Mouse (Mus musculus) cerebellum, adult (tissue): ENCODE data around the gene Pilrb1.

Experiments
- ATAC-seq: cut with Nextera tagmentation; 2 replicates; pipeline ENCODE4 v1.9.2; 2017; ENCODE audit warnings: mild to moderate bottlenecking, moderate library complexity, mixed read lengths; ENCODE audit not compliant: insufficient number of reproducible peaks, low FRiP score, low TSS enrichment

The Pilrb1 gene

DNA sequence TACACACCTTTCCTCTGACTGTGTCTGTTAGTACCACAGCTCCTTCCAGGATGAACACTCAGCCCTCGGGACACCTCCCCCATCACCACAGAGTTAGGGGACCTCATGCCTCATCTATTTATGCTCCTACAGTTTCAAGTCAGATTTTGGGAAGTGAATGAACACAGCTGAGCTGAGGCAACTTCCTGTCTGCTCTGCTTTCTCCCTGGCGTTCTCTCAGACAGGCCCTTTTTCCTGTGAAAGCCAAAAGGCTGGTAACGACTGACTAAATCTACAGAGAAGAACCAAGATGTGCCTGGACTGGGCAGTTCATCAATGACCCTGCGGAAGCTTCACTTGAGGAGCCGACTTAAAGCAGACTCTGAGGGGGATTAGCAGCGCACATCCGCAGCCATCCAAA lies 27.7 kb downstream of the Pilrb1 start:
- ATAC-seq: no peak

DNA sequence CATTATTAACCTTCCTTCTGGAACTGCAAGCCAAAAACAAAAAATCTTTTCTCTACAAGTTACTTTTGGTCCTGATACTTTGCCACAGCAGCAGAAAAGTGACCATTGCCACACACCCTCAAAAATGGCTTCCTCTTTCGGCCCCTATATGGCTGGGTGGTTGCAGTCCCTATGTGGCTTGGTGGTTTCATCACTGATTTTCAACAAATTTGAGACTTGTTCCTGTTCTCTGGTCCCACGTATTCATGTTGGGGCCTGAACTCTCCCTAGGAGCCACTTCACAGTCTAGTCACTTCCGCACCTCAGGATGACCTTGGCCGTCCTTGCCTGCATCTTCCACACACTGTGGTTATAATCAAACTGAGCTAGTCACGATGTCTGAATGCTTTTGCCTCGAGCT lies 29.2 kb downstream of the Pilrb1 start:
- ATAC-seq: no peak

DNA sequence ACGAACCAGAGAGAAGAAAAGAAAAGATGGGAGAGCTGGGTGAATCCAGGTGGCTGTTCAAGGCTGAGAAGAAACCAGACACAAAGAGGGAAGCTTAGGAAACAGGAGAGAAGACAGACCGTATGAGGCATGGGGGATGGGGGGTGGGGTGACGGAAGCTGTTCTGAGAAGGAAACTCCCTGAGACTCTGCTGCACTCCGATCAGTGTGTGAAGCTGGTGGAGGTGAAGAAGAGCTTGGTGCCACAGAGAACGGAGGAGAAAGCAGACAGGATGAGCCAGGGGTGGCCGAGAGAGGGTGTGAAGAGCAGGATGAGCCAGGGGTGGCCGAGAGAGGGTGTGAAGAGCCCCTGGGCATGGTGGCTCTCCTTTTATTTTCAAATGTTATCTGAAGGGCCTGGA lies 31.5 kb downstream of the Pilrb1 start:
- ATAC-seq: no peak

DNA sequence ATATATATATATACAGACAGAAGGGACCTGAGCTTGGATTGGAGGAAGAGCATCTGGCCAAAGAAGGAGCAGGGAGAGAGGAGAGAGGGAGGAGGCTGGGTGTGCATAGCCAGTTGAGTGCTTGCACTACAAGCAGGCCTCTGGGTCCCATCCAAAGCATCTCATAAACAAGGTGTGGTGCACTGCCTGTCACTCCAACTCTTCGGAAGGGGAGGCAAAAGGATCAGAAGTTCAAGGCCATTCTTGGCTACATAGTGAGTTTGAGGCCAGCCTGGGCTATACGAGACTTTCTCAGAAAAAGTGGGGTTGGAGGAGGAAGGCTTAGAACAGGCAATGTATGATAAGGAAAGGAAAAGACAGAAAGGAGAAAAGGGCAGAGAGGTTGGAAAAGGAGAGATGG lies 31.9 kb downstream of the Pilrb1 start:
- no peak for ATAC-seq

DNA sequence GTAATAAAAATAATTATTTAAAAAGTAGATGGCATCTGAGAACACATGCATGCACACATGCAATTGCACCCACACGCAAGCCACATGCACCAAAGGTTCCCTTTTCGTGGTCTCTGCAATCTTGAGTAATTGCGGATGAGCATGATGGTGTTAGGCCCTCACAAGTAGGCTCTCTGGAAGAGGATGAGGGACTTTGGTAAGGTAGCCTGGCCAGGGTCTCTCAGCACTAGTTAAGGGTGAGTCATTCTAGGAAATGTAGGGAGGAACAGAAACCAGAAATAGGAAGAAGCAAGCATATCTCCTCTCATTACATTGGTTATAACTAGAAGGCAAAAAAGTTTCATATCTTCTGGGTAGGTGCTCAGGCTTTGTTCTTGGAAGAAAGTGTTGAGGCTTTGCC lies 32.9 kb downstream of the Pilrb1 start:
- ATAC-seq: no peak

DNA sequence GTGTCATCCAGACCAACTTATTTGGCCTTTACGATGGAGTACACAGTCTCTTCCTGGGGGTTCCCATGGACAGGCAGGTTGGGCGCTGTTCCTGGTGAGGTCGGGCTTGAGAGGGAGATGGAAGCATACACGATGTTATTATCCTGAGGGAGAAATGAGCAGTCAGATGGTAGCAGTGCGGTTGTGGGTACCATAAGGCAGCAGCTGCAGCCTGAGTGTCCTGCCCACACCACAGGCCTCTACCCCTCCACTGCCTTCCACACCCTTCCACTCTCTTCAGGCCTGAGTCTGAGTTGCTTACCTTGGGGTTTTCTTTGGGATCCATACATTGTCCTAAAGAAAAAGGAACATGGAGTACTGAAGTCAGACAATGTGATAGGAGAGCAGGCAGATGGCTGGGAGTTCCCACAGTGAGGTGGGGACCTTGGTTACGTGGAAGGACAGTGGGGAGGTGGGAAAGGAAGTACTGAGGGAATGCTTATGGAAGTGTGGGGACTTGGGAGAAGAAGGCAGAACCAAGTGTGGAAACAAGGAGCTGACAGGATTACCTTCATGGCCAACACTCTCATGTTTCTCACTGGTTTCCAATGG lies 34.4 kb downstream of the Pilrb1 start:
- ATAC-seq: no peak

DNA sequence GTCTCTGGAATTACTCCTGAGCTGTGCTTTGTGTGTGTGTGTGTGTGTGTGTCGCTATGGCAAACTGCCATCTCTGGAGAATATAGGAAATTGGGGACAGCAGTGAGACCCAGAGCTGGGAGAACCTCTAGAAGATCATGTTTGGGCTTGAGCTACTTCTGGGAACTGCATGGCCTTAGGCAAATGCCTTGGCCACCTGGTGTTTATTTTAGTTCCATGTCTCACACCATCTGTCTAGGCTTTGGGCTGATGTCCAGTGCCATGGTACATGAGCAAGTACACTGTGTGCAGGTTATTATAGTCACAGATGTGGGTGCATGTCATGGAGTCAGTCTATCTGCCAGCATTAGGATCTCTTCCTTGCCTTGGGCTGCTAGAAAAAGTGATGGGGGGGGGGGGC lies 35.3 kb downstream of the Pilrb1 start:
- ATAC-seq: no peak

DNA sequence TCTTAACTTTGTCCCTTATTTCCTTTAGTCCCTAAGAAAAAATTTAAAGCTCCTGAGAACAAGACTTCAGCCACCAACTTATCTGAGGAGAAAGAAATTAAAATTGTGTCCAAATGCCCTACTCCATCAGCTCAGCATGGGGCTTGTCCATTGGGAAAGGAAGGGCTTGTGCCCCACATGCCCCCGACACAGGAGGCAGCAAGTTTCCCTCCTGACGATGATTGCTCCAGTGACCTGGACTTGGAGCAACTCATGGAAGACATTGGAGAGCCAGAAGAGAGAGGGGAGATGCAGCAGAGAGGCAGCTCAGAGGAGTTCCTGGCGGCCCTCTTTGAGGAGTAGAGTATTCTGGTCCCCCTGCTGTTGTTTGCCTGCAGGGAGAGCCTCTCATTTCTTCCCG lies 35.8 kb downstream of the Pilrb1 start:
- ATAC-seq: no peak

DNA sequence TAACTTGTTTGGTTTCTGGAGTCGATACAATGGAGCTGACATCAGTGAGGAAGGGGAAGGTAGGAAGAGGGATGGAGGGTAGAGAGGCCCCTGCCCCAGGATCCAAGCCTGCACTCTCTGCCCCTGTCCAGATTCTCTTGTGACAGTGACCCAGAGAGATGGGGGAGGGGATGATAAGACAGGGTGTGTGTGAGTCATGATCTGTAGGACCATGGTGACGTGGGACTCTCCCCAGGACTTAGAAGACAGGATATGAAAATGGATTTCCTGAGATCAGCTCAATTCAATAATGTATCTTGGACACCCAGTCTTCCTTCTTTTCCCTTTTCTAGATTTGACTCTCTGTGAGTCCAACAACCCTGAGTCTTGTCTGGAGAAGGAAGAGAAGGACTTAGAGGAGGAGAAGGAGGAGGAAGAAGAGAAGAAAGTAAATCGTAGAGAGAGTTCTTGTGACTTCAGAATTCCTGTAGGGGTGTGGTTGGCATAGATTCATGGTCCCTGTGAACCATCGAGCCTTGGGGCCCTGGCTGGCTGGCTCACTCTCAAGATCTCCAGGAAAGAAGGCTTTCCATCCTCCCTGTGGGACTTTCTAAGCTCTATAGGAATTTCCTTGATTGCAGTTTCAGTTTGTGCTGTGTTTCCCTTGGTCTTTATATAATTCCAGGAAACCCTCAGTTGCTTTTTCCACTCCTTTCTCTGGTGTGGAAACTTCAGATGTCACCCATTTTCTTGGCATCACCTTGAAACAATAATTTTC lies 40.3 kb downstream of the Pilrb1 start:
- no peak for ATAC-seq

DNA sequence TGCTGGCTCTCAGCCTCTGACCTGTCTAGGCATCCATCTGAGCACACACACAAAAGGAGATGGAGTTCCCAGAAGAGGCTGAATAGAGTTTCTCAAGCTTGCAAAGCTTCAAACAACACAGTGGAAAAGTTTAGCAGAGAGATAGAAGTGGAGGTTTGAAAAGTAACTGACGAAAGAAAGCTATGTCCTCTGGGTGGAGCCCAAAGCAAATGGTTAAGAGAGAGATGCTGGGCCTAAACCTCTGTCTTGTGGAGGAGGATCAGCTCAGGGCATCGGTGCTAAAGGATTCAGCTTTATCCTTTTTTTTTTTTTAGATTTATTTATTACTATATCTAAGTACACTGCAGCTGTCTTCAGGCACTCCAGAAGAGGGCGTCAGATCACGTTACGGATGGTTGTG lies 49.6 kb downstream of the Pilrb1 start:
- no peak for ATAC-seq

DNA sequence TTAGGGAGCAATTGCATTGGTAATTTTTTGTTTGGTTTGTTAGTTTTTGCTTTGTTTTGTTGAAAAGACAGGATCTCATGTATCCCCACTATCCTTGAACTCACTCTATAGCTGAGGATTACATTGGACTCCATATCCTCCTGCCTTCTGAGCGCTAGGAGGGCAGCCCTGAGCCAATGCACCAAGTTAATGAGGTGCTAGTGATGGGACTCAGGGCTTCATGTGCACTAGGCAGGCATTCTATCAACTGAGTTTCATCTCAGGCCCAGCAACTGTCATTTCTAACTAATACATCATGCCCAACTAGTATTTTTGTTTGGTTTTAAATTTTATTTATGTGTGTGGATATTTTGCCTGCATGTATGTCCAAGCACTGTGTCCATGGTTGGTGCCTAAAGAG lies 51.7 kb downstream of the Pilrb1 start:
- ATAC-seq: no peak
